In the genomic region with DNA sequence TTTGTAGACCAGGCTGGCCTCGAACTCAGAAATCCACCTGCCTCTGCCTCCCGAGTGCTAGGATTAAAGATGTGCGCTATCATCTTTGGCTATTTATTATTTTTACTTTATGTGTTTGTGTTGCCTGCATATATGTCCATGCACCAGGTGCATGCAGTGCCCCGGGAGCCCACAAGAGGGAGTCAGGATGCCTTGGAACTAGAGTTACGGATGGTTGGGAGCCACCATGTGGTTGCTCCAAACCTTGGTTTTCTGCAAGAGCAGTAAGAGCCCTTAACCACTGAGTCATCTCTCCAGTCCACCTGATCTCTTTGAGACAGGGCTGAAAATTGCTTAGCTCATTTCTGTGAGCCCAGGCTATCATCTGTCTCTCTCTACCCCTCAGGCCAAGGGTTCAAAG, we compare ENCODE assay signal across 8 mouse cellular contexts. TPM values are rescaled to one million over a fixed set of nuclear protein-coding genes. Genes with fewer than 3 reads are reported as not detected.
DNase-seq lines count a peak whose midpoint lies in the region; ATAC-seq and TF ChIP-seq lines count a peak whose summit lies in the region.

No protein-coding gene starts in this region.

- H3K4me1 ChIP-seq in CH12.LX (ENCODE audit: control insufficient read depth in 1 of 2, insufficient read depth in 2 of 2), result peaks cover 4 to 13% of the 10 kb centered on the region in 2 experiments
- H3K4me1 ChIP-seq in forebrain, embryonic 10.5 days, result no peaks in the 10 kb centered on the region
- H3K4me1 ChIP-seq in lung, embryonic 14.5 days (ENCODE audit: insufficient read depth), result no peaks in the 10 kb centered on the region

- no peak overlapping the region for H3K9ac ChIP-seq in CH12.LX (ENCODE audit: insufficient read depth, low read depth)
- no peak overlapping the region for H3K9ac ChIP-seq in lung, embryonic 14.5 days

- H3K36me3 ChIP-seq in CH12.LX (replicated peaks in 1 of 2; ENCODE audit: control insufficient read depth in 1 of 2, insufficient read depth in 1 of 2, low read length in 1 of 2), result no peaks in the 10 kb centered on the region
- H3K36me3 ChIP-seq in forebrain, embryonic 10.5 days (replicated peaks), result no peaks in the 10 kb centered on the region
- H3K36me3 ChIP-seq in lung, embryonic 14.5 days (ENCODE audit: insufficient read depth), result no peaks in the 10 kb centered on the region

- peak; percentile 67; the same call in 1 of the 2 replicates for ATAC-seq in lung, embryonic 14.5 days (ENCODE audit: insufficient read depth)

- H3K27me3 ChIP-seq in CH12.LX (replicated peaks), result no peaks in the 10 kb centered on the region
- H3K27me3 ChIP-seq in forebrain, embryonic 10.5 days (ENCODE audit: poor library complexity, severe bottlenecking), result no peaks in the 10 kb centered on the region
- no peaks in the 10 kb centered on the region for H3K27me3 ChIP-seq in lung, embryonic 14.5 days (ENCODE audit: insufficient read depth, low read length)

- intact Hi-C loops in heart, postnatal 10 days (cut with DNase I), result loop anchor here (1.0 to 5.0 kb wide), 3 partner anchors 45 to 159 kb away; no protein-coding TSS in a partner anchor

- H3K4me3 ChIP-seq in CH12.LX (replicated peaks in 1 of 3; ENCODE audit: low read depth in 2 of 3, low read length in 2 of 3, poor library complexity in 1 of 3), result no peak overlapping the region
- H3K4me3 ChIP-seq in forebrain, embryonic 10.5 days, result no peak overlapping the region
- H3K4me3 ChIP-seq in layer of hippocampus, adult 2 months, result no peak overlapping the region
- no peak overlapping the region for H3K4me3 ChIP-seq in lung, embryonic 14.5 days (ENCODE audit: low read depth, low read length)

- WGBS in forebrain, embryonic 10.5 days, result 2% methylated on average over 5 of the region's 5 CpGs
- WGBS in lung, embryonic 14.5 days, result 4% methylated on average over 5 of the region's 5 CpGs

- no peak overlapping the region for H3K27ac ChIP-seq in CH12.LX (ENCODE audit: insufficient read depth, low read depth)
- H3K27ac ChIP-seq in forebrain, embryonic 10.5 days, result no peak overlapping the region
- no peak overlapping the region for H3K27ac ChIP-seq in layer of hippocampus, adult 2 months
- H3K27ac ChIP-seq in lung, embryonic 14.5 days (ENCODE audit: low read depth), result no peak overlapping the region

- no peaks in the 10 kb centered on the region for H3K79me2 ChIP-seq in CH12.LX (replicated peaks; ENCODE audit: control insufficient read depth, extremely low read depth, insufficient read depth, poor library complexity, severe bottlenecking)

- H3K4me2 ChIP-seq in CH12.LX (ENCODE audit: insufficient read depth, low read depth, poor library complexity, severe bottlenecking), result no peak overlapping the region
- H3K4me2 ChIP-seq in lung, embryonic 14.5 days, result no peak overlapping the region

- TF ChIP-seq CTCF in CH12.LX (conservative IDR thresholded peaks at IDR 0.05 in 1 of 2, IDR thresholded peaks at IDR 0.05 in 1 of 2; ENCODE audit: low read depth in 2 of 2, low read length in 2 of 2), result peak; percentile 92 to 99
- peak; percentile 93 for TF ChIP-seq CTCF in brain, embryonic 14.5 days (IDR thresholded peaks at IDR 0.05; ENCODE audit: borderline replicate concordance, extremely low read depth, insufficient read depth, insufficient read length)
- peak; percentile 87 for TF ChIP-seq CTCF in layer of hippocampus, adult 2 months (conservative IDR thresholded peaks at IDR 0.05)
- peak; percentile 98 for TF ChIP-seq CTCF in lung, embryonic 14.5 days (IDR thresholded peaks at IDR 0.05; ENCODE audit: low read depth)

- peak; percentile 95 for DNase-seq in CH12.LX (ENCODE audit: extremely low read depth)
- DNase-seq in brain, embryonic 14.5 days (ENCODE audit: low read depth), result peak; percentile 91
- peak; percentile 87 for DNase-seq in forebrain, embryonic 10.5 days (ENCODE audit: extremely low spot score, low spot score)
- peak; percentile 87 to 92 for DNase-seq in heart, postnatal 10 days
- DNase-seq in layer of hippocampus, adult 2 months (ENCODE audit: low spot score in 2 of 2), result peak; percentile 63 to 87
- peak; percentile 97 for DNase-seq in lung, embryonic 14.5 days
- peak; percentile 78 for DNase-seq in ovary, postnatal 14 days (ENCODE audit: low spot score)
- peak; percentile 91 for DNase-seq in thymus, postnatal 0 days (ENCODE audit: low spot score)

- no peak for TF ChIP-seq EP300 in CH12.LX (IDR thresholded peaks at IDR 0.05; ENCODE audit: low read length)

- in situ Hi-C loops in CH12.LX (cut with MboI; ENCODE audit: low pct_ligation_motif_present, low pct_unique_long_range_greater_than_20kb, low sequenced_read_pairs), result loop anchor here (25.0 kb wide), 1 partner anchor 430 kb away; no protein-coding TSS in a partner anchor

- no peak for TF ChIP-seq POLR2A in CH12.LX (IDR thresholded peaks at IDR 0.05; ENCODE audit: low read depth, low read length)
- no peak for TF ChIP-seq POLR2A in brain, embryonic 14.5 days (IDR thresholded peaks at IDR 0.05; ENCODE audit: borderline replicate concordance, extremely low read depth, insufficient read depth, insufficient read length, poor library complexity, severe bottlenecking)

- dilution Hi-C loops in CH12.LX (cut with MboI; ENCODE audit: extremely low pct_ligation_motif_present, extremely low pct_unique_long_range_greater_than_20kb, low sequenced_read_pairs), result no loop called here

- no peaks in the 10 kb centered on the region for H3K9me3 ChIP-seq in CH12.LX (replicated peaks; ENCODE audit: low read length)
- no peaks in the 10 kb centered on the region for H3K9me3 ChIP-seq in forebrain, embryonic 10.5 days
- H3K9me3 ChIP-seq in lung, embryonic 14.5 days (ENCODE audit: low read depth, low read length), result no peaks in the 10 kb centered on the region

- peak; percentile 66 for TF ChIP-seq RAD21 in CH12.LX (IDR thresholded peaks at IDR 0.05; ENCODE audit: low read depth, low read length)

TF ChIP-seq in CH12.LX, 34 proteins besides CTCF, POLR2A, EP300 and RAD21 (continues in another document):
- TF ChIP-seq MEF2A (IDR thresholded peaks at IDR 0.05; ENCODE audit: borderline replicate concordance, low read depth, low read length) (peak; percentile 60; the same call in 1 of the 2 replicates), MAFK (IDR thresholded peaks at IDR 0.05; ENCODE audit: insufficient replicate concordance, low read length) (no peak), ETS1 (conservative IDR thresholded peaks at IDR 0.05; ENCODE audit: low read depth, low read length) (no peak), MYC (IDR thresholded peaks at IDR 0.05; ENCODE audit: low read depth, low read length) (peak; percentile 86)

RNA-seq across cellular contexts. Expression of a gene that starts 7.0 kb away (rescaled TPM):
- total RNA-seq in CH12.LX (2012; rRNA removed) (6.6 and 6.7 TPM in 2 replicates), CH12.LX (2014; rRNA removed) (6.5 and 7.8 TPM in 2 replicates)
- 4.7 and 5.2 TPM in 2 replicates for polyA plus RNA-seq in CH12.LX (2012; ENCODE audit: insufficient read length, low read depth)
- 16.5 and 20.8 TPM in 2 replicates for polyA plus RNA-seq in brain, embryonic 14.5 days (2012; rRNA removed)
- polyA plus RNA-seq in forebrain, embryonic 10.5 days (2016; fragmentation: Nextera tagmentation; extraction: Ambion mirVana), result 16.8 and 19.0 TPM in 2 replicates
- 10 to 100 TPM; 24.5 to 27.7 TPM for total RNA-seq in heart, postnatal 10 days (2021)
- total RNA-seq in layer of hippocampus, adult 2 months (2021), result 10 to 100 TPM; 24.2 to 30.3 TPM
- polyA plus RNA-seq in lung, embryonic 14.5 days (2014; fragmentation: Nextera tagmentation; extraction: Ambion mirVana), result 22.3 and 23.4 TPM in 2 replicates
- polyA plus RNA-seq in thymus, postnatal 0 days (2015; fragmentation: Nextera tagmentation; extraction: Ambion mirVana), result 7.0 and 7.3 TPM in 2 replicates

RNA-seq across cellular contexts. Expression of a gene that starts 16.6 kb away (rescaled TPM):
- total RNA-seq in CH12.LX (2012; rRNA removed) (105 and 110 TPM in 2 replicates), CH12.LX (2014; rRNA removed) (111 and 130 TPM in 2 replicates)
- polyA plus RNA-seq in CH12.LX (2012; ENCODE audit: insufficient read length, low read depth), result 98.9 and 114 TPM in 2 replicates
- polyA plus RNA-seq in brain, embryonic 14.5 days (2012; rRNA removed), result 18.9 and 21.6 TPM in 2 replicates
- 35.9 and 40.5 TPM in 2 replicates for polyA plus RNA-seq in forebrain, embryonic 10.5 days (2016; fragmentation: Nextera tagmentation; extraction: Ambion mirVana)
- 100 to 1,000 TPM in 1 of 2 experiments, 10 to 100 TPM in 1; 95.9 to 102 TPM for total RNA-seq in heart, postnatal 10 days (2021)
- 10 to 100 TPM; 11.5 to 12.5 TPM for total RNA-seq in layer of hippocampus, adult 2 months (2021)
- 132 and 137 TPM in 2 replicates for polyA plus RNA-seq in lung, embryonic 14.5 days (2014; fragmentation: Nextera tagmentation; extraction: Ambion mirVana)
- 160 and 167 TPM in 2 replicates for polyA plus RNA-seq in thymus, postnatal 0 days (2015; fragmentation: Nextera tagmentation; extraction: Ambion mirVana)

RNA-seq across cellular contexts. Expression of a gene that starts 26.9 kb away (rescaled TPM):
- total RNA-seq in CH12.LX (2012; rRNA removed), result 1.5 and 2.5 TPM in 2 replicates
- total RNA-seq in CH12.LX (2014; rRNA removed), result 0.50 and 0.59 TPM in 2 replicates
- polyA plus RNA-seq in CH12.LX (2012; ENCODE audit: insufficient read length, low read depth), result 0.90 and 2.2 TPM in 2 replicates
- 11.0 and 12.2 TPM in 2 replicates for polyA plus RNA-seq in brain, embryonic 14.5 days (2012; rRNA removed)
- 12.6 and 13.0 TPM in 2 replicates for polyA plus RNA-seq in forebrain, embryonic 10.5 days (2016; fragmentation: Nextera tagmentation; extraction: Ambion mirVana)
- 10 to 100 TPM; 46.5 to 57.8 TPM for total RNA-seq in heart, postnatal 10 days (2021)
- 1 to 10 TPM; 3.9 to 4.6 TPM for total RNA-seq in layer of hippocampus, adult 2 months (2021)
- polyA plus RNA-seq in lung, embryonic 14.5 days (2014; fragmentation: Nextera tagmentation; extraction: Ambion mirVana), result 31.0 and 31.2 TPM in 2 replicates
- polyA plus RNA-seq in thymus, postnatal 0 days (2015; fragmentation: Nextera tagmentation; extraction: Ambion mirVana), result 24.7 and 29.0 TPM in 2 replicates

RNA-seq across cellular contexts. Expression of a gene that starts 32.2 kb away (rescaled TPM):
- total RNA-seq in CH12.LX (2012; rRNA removed) (166 and 274 TPM in 2 replicates), CH12.LX (2014; rRNA removed) (218 and 232 TPM in 2 replicates)
- polyA plus RNA-seq in CH12.LX (2012; ENCODE audit: insufficient read length, low read depth), result 429 and 456 TPM in 2 replicates
- 274 and 357 TPM in 2 replicates for polyA plus RNA-seq in brain, embryonic 14.5 days (2012; rRNA removed)
- 490 and 511 TPM in 2 replicates for polyA plus RNA-seq in forebrain, embryonic 10.5 days (2016; fragmentation: Nextera tagmentation; extraction: Ambion mirVana)
- 100 to 1,000 TPM; 204 to 226 TPM for total RNA-seq in heart, postnatal 10 days (2021)
- 100 to 1,000 TPM; 172 to 195 TPM for total RNA-seq in layer of hippocampus, adult 2 months (2021)
- 400 and 402 TPM in 2 replicates for polyA plus RNA-seq in lung, embryonic 14.5 days (2014; fragmentation: Nextera tagmentation; extraction: Ambion mirVana)
- polyA plus RNA-seq in thymus, postnatal 0 days (2015; fragmentation: Nextera tagmentation; extraction: Ambion mirVana), result 356 and 359 TPM in 2 replicates

RNA-seq across cellular contexts. Expression of a gene that starts 40.4 kb away (rescaled TPM):
- 51.0 and 63.2 TPM in 2 replicates for total RNA-seq in CH12.LX (2012; rRNA removed)
- total RNA-seq in CH12.LX (2014; rRNA removed), result 64.0 and 83.2 TPM in 2 replicates
- 73.7 and 88.7 TPM in 2 replicates for polyA plus RNA-seq in CH12.LX (2012; ENCODE audit: insufficient read length, low read depth)
- polyA plus RNA-seq in brain, embryonic 14.5 days (2012; rRNA removed), result 73.1 and 75.4 TPM in 2 replicates
- 108 and 111 TPM in 2 replicates for polyA plus RNA-seq in forebrain, embryonic 10.5 days (2016; fragmentation: Nextera tagmentation; extraction: Ambion mirVana)
- 10 to 100 TPM; 45.6 to 51.5 TPM for total RNA-seq in heart, postnatal 10 days (2021)
- 10 to 100 TPM; 74.7 to 86.1 TPM for total RNA-seq in layer of hippocampus, adult 2 months (2021)
- polyA plus RNA-seq in lung, embryonic 14.5 days (2014; fragmentation: Nextera tagmentation; extraction: Ambion mirVana), result 105 and 116 TPM in 2 replicates
- 135 and 138 TPM in 2 replicates for polyA plus RNA-seq in thymus, postnatal 0 days (2015; fragmentation: Nextera tagmentation; extraction: Ambion mirVana)
